Mouse (Mus musculus) ES-E14 (cell line): ENCODE data around the gene Fam169a.

ENCODE experiments used
- CHD2 ChIP-seq: IDR thresholded peaks from 2 replicates; pipeline ENCODE4 v1.6.1; 2014; ENCODE audit warnings: mild to moderate bottlenecking, low read depth, low read length, inconsistent platforms
- HCFC1 ChIP-seq: IDR thresholded peaks from 2 replicates; pipeline ENCODE4 v1.6.1; 2012; ENCODE audit warnings: low read length, inconsistent platforms, borderline replicate concordance; ENCODE audit not compliant: insufficient read depth
- MAFK ChIP-seq: IDR thresholded peaks from 2 replicates; pipeline ENCODE4 v1.6.1; 2014; ENCODE audit warnings: mild to moderate bottlenecking, low read depth, low read length, inconsistent platforms; ENCODE audit not compliant: insufficient read depth
- ZNF384 ChIP-seq: IDR thresholded peaks from 2 replicates; pipeline ENCODE4 v1.6.1; 2012; ENCODE audit warnings: low read depth, low read length, inconsistent platforms

DNA sequence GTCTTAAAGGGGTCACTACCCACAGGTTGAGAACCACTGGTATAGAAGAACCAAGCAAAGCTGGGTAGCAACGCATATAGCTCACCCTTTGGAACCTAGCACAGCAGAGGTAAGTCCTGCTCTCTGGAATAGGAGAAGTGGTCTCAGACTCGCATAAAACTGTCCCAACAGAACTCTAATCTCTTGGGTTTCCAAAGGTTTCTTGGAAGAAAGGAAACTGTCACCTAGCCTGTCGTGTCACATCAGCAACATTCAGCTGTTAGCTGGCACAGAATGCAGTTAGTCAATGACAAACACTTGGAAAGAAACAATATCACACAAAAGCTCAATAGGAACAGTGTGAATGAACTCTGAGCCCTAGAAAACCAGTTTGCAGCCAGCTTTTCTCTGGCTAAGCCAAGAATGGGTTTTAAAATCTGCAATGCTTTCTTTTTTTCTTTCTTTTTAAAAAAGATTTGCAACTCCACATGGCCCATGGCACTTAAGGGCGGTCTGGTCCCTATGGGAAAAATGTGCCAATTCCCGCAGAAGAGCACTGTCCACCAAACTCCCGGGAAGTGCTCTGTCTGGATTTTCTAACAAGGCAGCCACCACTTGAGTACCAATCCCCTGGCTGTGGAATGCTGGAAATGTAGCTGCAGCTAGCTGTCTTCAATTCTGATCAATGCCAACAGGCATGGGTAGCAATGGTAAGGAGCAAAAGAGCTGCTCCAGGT is 113.2 kb downstream of the Fam169a start:
- TF ChIP-seq ZNF384 (no peak), HCFC1 (no peak), CHD2 (0 out of 2 replicates have a peak, but pooled peaks have one; percentile 40), MAFK (no peak)
